Mouse (Mus musculus) forebrain, embryonic 11.5 days (tissue): ENCODE measurements at regions not wholly inside any gene's neighbourhood (a gene's known extent, or its start where the extent isn't known, plus 50 kb on each side); places are given as distances from the start of the nearest gene placed in this dataset.
"Not testable (repeated sequence)": the region's sequence is repeated elsewhere in the genome, so short reads cannot be mapped to it uniquely, and the experiment has no call there.

Experiments
- ATAC-seq: fragments of 200-750 bp; cut with Nextera tagmentation; replicated peaks from 2 replicates; pipeline ENCODE4 v1.8.0; 2017; ENCODE audit warnings: moderate TSS enrichment; ENCODE audit not compliant: low FRiP score
- DNase-seq: peaks from one replicate; pipeline ENCODE4 v3.0.0-alpha.2; 2017; ENCODE audit warnings: low spot score
- H3K27ac ChIP-seq: fragments of 300-500 bp; sonication (generic); 2 replicates; pipeline ENCODE4 v1.5.1; 2014; ENCODE audit warnings: low read depth, low read length
- H3K27me3 ChIP-seq: fragments of 300-500 bp; sonication (generic); 2 replicates; pipeline ENCODE4 v1.6.1; 2014; ENCODE audit warnings: mild to moderate bottlenecking, low read length, mixed read lengths; ENCODE audit not compliant: control insufficient read depth, insufficient read depth
- H3K36me3 ChIP-seq: fragments of 300-500 bp; sonication (generic); 2 replicates; pipeline ENCODE4 v1.6.1; 2014; ENCODE audit warnings: mild to moderate bottlenecking, low read length, moderate library complexity, mixed read lengths; ENCODE audit not compliant: control insufficient read depth, insufficient read depth
- H3K4me1 ChIP-seq: fragments of 300-500 bp; sonication (generic); replicated peaks from 2 replicates; pipeline ENCODE4 v1.6.1; 2014; ENCODE audit warnings: low read length, mixed read lengths; ENCODE audit not compliant: control insufficient read depth, insufficient read depth
- H3K4me2 ChIP-seq: fragments of 300-500 bp; sonication (generic); 2 replicates; pipeline ENCODE4 v1.6.1; 2014; ENCODE audit warnings: low read depth, mild to moderate bottlenecking, low read length, moderate library complexity, mixed read lengths; ENCODE audit not compliant: severe bottlenecking
- H3K4me3 ChIP-seq: fragments of 300-500 bp; sonication (generic); 2 replicates; pipeline ENCODE4 v1.5.1; 2014; ENCODE audit warnings: low read depth, low read length
- H3K9ac ChIP-seq: fragments of 300-500 bp; sonication (generic); 2 replicates; pipeline ENCODE4 v1.6.1; 2014; ENCODE audit warnings: low read length
- H3K9me3 ChIP-seq: fragments of 300-500 bp; sonication (generic); 2 replicates; pipeline ENCODE4 v1.6.1; 2016; ENCODE audit warnings: low read length, mixed read lengths; ENCODE audit not compliant: control insufficient read depth
- WGBS: fragments of 180-500 bp; shearing (Covaris S2); extraction: QIAGEN DNeasy Blood & Tissue Kit; methylation state at CpG from one replicate; pipeline ENCODE4 v1.1.7; 2014; 5-methylcytosine and 5-hydroxymethylcytosine counted together

DNA sequence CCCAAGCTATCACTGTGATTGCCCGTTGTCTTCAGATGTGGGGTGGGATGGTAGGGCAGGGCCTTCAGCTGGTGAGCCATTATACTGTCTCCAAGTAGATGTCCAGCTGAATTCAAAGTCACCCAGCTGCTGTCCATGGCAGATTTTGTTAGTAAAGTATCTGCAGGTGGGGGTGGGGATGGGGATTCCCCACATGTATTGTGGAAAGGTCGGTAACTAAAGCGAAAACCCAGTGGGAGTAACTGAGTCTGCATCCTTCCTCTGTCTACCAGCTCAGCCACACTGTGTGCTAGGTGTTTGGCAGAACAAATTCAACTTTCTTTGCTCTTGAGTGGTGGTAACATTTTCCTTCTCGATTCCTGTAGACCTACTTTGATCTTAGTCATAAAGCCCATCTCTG lies 163.2 kb upstream of the 1700056E22Rik start:
- no peak overlapping the region for H3K4me3 ChIP-seq
- DNase-seq: no peak
- no peaks in the 10 kb centered on the region for H3K36me3 ChIP-seq
- no peaks in the 10 kb centered on the region for H3K9me3 ChIP-seq
- H3K4me2 ChIP-seq: no peak overlapping the region
- no peaks in the 10 kb centered on the region for H3K4me1 ChIP-seq
- H3K27me3 ChIP-seq: no peaks in the 10 kb centered on the region
- H3K9ac ChIP-seq: no peak overlapping the region
- ATAC-seq: no peak
- WGBS: 81% methylated on average over 4 of the region's 4 CpGs
- H3K27ac ChIP-seq: no peak overlapping the region

GRCm38 (mm10) chr1:184191325-184191724 lies 157.2 kb upstream of the 1700056E22Rik start:
- DNase-seq (no peak), ATAC-seq (no peak)
- Histone ChIP-seq H3K4me3 (no peak overlapping the region), H3K4me2 (no peak overlapping the region), H3K9ac (no peak overlapping the region), H3K27ac (no peak overlapping the region), H3K27me3 (no peaks in the 10 kb centered on the region), H3K4me1 (no peaks in the 10 kb centered on the region), H3K36me3 (no peaks in the 10 kb centered on the region), H3K9me3 (no peaks in the 10 kb centered on the region)
- WGBS: 52% methylated on average over 3 of the region's 3 CpGs

DNA sequence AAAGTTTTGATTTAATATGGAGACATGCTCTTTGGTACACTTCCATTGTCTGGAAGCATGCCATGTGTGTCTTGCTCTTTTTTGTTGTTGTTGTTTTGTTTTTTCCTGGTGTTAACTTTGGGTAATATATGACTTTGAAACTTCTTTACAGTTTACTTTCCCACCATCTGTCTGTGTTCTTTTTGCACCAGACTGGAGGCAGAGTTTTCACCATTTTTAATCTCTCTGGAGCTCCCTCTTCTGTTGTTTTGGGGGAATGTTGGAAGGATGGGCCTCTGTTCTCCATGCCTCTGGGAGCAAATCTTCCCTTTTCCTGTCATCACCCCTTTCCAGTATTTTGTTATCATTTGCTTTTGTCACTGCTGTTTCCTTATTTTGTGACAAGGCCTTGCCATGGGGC lies 153.5 kb upstream of the 1700056E22Rik start:
- DNase-seq (no peak), ATAC-seq (no peak)
- Histone ChIP-seq H3K9me3 (no peaks in the 10 kb centered on the region), H3K4me1 (no peaks in the 10 kb centered on the region), H3K4me2 (no peak overlapping the region), H3K36me3 (no peaks in the 10 kb centered on the region), H3K27me3 (no peaks in the 10 kb centered on the region), H3K4me3 (no peak overlapping the region), H3K9ac (no peak overlapping the region), H3K27ac (no peak overlapping the region)

GRCm38 (mm10) chr1:184182163-184182562 lies 148.1 kb upstream of the 1700056E22Rik start:
- no peaks in the 10 kb centered on the region for H3K27me3 ChIP-seq
- DNase-seq: no peak
- 93% methylated on average over 4 of the region's 4 CpGs for WGBS

GRCm38 (mm10) chr1:184174416-184174815 lies 140.3 kb upstream of the 1700056E22Rik start:
- not testable (repeated sequence) for H3K9me3 ChIP-seq, H3K4me1 ChIP-seq, H3K4me3 ChIP-seq, H3K4me2 ChIP-seq, ATAC-seq, H3K27me3 ChIP-seq, DNase-seq, H3K36me3 ChIP-seq, H3K27ac ChIP-seq, H3K9ac ChIP-seq
- WGBS: 70% methylated on average over 1 of the region's 1 CpGs

More at GRCm38 (mm10) chr1:184182163-184182562, 148.1 kb upstream of the 1700056E22Rik start:
- H3K4me3 ChIP-seq: no peak overlapping the region
- H3K36me3 ChIP-seq: no peaks in the 10 kb centered on the region
- no peak overlapping the region for H3K9ac ChIP-seq
- H3K4me1 ChIP-seq: no peaks in the 10 kb centered on the region
- no peak for ATAC-seq
- no peak overlapping the region for H3K4me2 ChIP-seq
- no peaks in the 10 kb centered on the region for H3K9me3 ChIP-seq
- H3K27ac ChIP-seq: no peak overlapping the region

GRCm38 (mm10) chr1:184173739-184174138 lies 139.6 kb upstream of the 1700056E22Rik start:
- Histone ChIP-seq H3K36me3 (no peaks in the 10 kb centered on the region), H3K9me3 (no peaks in the 10 kb centered on the region), H3K9ac (no peak overlapping the region), H3K4me2 (no peak overlapping the region), H3K27me3 (no peaks in the 10 kb centered on the region), H3K27ac (no peak overlapping the region), H3K4me3 (no peak overlapping the region), H3K4me1 (no peaks in the 10 kb centered on the region)
- WGBS: 79% methylated on average over 6 of the region's 6 CpGs
- no peak for DNase-seq
- no peak for ATAC-seq

DNA sequence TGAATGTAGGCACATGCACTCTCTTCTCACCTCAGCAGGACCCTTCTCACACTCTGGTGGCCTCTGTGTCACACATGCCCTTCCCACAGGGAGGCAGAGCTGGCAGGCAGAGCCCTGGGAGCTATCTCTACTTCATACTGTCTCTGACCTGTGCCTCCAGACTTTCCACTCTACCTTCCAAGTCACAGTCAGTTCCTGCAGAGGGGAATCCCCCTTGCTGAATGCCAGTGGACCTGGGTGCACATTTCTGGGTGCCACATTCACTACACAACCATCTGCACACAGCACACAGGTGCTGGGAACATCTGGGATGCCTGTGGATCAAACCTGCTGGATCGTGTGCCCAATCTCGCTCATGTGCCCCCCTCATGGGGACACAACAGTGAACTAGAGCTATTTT lies 138.9 kb upstream of the 1700056E22Rik start:
- Histone ChIP-seq H3K36me3 (no peaks in the 10 kb centered on the region), H3K4me3 (no peak overlapping the region), H3K27me3 (no peaks in the 10 kb centered on the region), H3K4me1 (no peaks in the 10 kb centered on the region), H3K4me2 (no peak overlapping the region), H3K27ac (no peak overlapping the region), H3K9ac (no peak overlapping the region), H3K9me3 (no peaks in the 10 kb centered on the region)
- ATAC-seq (no peak), DNase-seq (no peak)
- WGBS: 88% methylated on average over 2 of the region's 2 CpGs

DNA sequence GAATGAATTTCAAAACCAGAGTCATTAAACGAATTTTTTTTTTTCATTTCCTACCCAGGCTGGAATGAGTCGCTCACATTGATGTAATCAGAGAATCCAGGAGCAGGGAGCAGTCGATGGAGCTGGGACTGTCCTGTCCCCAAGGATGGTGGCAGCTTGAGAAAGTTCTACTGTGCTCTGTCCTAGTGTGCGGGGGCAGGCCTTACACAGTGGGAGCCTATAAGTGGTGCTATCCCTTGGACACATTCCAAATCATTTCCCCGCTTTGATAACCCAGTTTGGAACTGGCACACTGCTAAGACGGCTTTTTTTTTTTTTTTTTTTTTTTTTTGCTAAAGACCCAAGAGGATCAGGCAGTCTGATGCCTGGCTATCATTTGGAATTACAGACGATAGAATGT lies 137.5 kb upstream of the 1700056E22Rik start:
- Histone ChIP-seq H3K4me2 (no peak overlapping the region), H3K9ac (no peak overlapping the region), H3K4me1 (no peaks in the 10 kb centered on the region), H3K9me3 (no peaks in the 10 kb centered on the region), H3K27ac (no peak overlapping the region), H3K4me3 (no peak overlapping the region), H3K36me3 (no peaks in the 10 kb centered on the region), H3K27me3 (no peaks in the 10 kb centered on the region)
- DNase-seq: no peak
- 82% methylated on average over 7 of the region's 7 CpGs for WGBS
- ATAC-seq: no peak

DNA sequence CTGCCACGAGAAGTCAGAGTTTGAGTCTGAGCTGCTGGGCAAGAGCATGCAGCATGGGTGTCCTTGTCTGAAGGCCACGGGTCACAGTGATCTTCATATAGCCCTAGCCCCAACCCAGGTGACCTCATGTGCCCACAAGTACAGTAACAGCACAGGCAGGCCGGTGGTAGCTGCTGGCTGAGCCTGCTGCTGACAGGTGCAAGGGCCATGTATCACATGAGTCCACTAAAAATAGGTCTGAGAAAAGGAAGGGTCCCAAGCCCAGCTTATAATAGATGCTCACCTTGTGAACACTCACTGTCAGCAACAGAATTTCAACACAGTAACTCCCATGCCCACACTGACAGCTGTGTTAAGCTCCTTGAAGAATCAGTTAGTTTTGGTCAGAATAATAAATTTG lies 136.8 kb upstream of the 1700056E22Rik start:
- Histone ChIP-seq H3K27ac (no peak overlapping the region), H3K36me3 (no peaks in the 10 kb centered on the region), H3K4me3 (no peak overlapping the region), H3K4me2 (no peak overlapping the region), H3K4me1 (no peaks in the 10 kb centered on the region), H3K27me3 (no peaks in the 10 kb centered on the region), H3K9ac (no peak overlapping the region), H3K9me3 (no peaks in the 10 kb centered on the region)
- ATAC-seq (no peak), DNase-seq (no peak)
- 89% methylated on average over 3 of the region's 3 CpGs for WGBS
